Mouse (Mus musculus) embryo, embryonic 11.5 days (tissue): ENCODE measurements around the gene Pnkp.

Experiments
- DNase-seq: peaks from one replicate; pipeline ENCODE4 v3.0.0-alpha.2; 2012; ENCODE audit warnings: low read depth, low spot score

Gene Pnkp

GRCm38 (mm10) chr7:44900632-44901031, 43.7 kb downstream of the Pnkp start:
- DNase-seq, result no peak

- DNase-seq, result peak; percentile 49
Measured at GRCm38 (mm10) chr7:44901230-44901722, 44.3 kb downstream of the Pnkp start.

GRCm38 (mm10) chr7:44905430-44905829, 48.5 kb downstream of the Pnkp start:
- no peak for DNase-seq

GRCm38 (mm10) chr7:44908706-44909476, 52.0 kb downstream of the Pnkp start:
- no peak for DNase-seq
